Mouse (Mus musculus): ENCODE data around the gene Zfp13.

DNA sequence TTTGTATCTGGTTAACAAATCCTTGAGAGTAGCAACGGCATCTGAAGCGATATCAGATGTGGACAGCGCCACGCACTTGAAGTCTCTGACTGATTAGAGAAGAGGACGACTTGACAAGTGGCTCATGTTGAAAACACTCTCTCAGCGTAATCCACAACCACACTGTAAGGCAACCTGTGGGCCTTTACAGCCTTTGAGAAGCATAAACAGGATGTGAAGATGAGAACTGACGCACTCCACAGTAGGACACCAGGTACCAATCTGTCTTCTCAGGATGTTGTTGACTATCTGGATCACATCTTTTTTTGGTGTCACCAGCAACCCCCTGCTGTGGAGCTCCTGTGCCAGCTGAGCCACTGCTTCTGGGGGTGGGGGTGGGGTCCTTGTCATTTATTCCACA lies 21.1 kb upstream of the Zfp13 start:
- TF ChIP-seq CTCF (IDR thresholded peaks at IDR 0.05; ENCODE audit: low read depth): no peak
- TF ChIP-seq EP300 (optimal IDR thresholded peaks at IDR 0.05): no peak

Data from stomach, postnatal 0 days (tissue).